Mouse (Mus musculus): ENCODE data around the gene Tpm3. TPM values are rescaled to one million over a fixed set of nuclear protein-coding genes. Genes with fewer than 3 reads are reported as not detected.

The Tpm3 gene
- polyA plus RNA-seq (2012; rRNA removed) = 198 and 201 TPM in 2 replicates

DNA sequence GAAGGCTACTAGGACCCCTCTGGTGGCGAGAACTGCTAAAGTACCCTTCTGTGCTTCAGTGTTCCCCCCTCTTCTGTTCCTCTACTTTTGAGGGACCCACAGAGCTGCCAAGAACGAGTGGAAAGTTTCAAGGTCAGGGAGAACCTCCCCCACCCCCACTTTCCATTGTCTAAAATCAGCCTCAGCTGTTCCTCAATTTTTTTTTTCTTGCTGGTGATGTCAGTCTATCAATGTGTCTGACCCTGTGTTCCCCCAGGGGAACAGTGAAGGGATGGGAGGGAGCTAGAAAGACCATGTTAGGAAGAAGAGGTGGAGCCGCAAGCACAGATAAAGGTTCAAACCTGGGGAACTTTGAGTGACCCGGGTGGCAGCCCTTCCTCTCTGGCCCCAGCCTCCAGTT, at the start of gene Tpm3:
Gene Tpm3 (plus strand): TSS at position 356 of the 400 bp plus-strand sequence.
- DNase-seq (ENCODE audit: low spot score) = no peak

DNA sequence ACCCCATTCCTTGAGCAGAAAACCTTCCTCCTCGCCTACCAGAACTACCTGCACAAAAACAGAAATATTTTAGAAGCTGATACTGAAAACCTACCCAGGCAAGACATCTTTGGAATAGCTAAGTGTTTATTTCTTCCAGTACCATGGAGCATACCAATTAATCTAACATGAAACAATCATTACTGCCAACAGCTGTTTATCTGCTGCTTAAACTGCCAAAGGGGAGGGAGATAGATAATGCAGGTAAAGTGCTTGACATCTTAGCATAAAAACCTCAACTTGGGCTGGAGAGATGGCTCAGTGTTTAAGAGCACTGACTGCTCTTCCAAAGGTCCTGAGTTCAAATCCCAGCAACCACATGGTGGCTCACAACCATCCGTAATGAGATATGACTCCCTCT, 37.8 kb upstream of the Tpm3 start:
- no peak for DNase-seq (ENCODE audit: low spot score)

DNA sequence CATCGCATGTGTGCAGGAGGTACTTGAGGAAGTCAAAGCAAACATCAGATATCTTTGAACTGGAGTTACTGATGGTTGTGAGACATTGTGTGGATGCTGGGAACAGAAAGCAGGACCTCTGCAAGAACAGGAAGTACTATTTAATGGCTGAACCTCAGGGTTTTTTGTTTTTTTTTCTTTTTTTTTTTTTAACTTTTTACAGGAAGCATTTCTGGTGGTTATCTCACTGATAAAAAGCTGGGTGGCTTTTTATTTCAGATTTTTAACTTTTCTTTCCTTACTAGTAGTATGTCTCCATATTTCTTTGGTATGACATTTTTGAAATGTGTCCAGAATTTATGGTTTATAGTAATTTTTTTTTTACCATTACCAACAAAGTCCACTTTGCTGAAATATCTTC, 36.2 kb upstream of the Tpm3 start:
- DNase-seq (ENCODE audit: low spot score) = no peak

DNA sequence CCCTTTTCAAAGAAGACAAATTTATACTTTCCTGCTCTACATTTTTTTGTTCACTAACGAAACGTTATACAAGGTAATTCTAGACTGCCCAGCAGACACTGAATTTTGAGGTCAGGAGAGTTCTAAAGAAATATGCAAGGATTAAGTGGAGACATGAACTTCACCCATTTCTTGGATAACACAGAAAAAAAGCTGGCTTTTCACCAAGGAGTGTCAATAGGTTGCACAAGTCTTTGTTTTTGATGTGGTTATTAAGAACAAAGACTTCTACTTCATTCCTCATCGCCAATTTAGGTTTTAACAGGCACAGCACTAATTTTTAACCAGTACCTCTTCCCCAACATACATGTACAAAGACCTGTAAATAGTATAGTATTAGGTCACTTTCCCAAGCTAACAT, 22.8 kb upstream of the Tpm3 start:
- DNase-seq (ENCODE audit: low spot score) = no peak

DNA sequence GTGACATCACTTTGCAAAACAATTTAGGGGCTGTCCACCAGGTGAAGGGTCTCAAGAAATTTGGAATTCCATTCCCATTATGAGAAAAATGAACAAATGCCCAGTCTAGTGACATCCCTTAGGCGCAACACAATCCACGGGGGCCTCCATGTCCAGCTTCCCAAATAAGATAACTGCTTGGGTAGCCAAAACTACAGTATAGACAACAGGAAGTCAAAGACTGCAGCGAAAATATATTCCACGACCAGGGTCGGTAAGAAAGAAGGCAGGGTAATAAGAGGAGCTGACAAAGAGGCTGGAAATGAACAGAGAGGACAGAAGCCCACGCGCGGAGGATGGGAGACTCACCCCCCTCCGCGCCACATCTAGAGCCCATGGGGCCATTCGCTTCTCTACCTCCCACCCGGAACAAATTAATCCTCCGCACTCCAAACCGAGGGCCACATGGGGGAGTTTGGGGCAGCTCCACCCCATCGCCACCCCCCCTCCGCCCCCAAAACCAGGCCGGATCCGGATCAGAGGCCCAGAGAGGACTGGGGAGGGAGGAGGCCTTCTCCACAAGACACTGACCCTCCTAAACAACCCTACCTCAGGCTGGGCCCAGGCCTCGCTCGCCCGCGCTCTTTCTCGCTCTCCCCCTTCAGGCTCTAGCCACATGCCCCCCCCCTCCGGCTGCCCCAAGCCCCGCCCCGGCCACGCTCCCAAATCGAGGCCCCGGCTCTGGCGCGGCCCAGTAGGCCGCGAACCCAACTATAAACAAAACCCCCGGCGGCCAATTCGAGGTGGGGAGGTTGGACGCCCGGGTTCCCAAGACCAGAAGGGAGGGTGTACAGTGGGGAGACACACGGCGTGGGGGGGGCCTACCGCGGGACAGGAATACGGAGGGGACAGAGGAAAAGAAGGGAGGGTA, 20.8 kb upstream of the Tpm3 start, which contains the start of gene 4933434E20Rik:
Gene 4933434E20Rik (plus strand): TSS at position 196 of the 910 bp plus-strand sequence.
- peak; percentile 57 for DNase-seq (ENCODE audit: low spot score)

DNA sequence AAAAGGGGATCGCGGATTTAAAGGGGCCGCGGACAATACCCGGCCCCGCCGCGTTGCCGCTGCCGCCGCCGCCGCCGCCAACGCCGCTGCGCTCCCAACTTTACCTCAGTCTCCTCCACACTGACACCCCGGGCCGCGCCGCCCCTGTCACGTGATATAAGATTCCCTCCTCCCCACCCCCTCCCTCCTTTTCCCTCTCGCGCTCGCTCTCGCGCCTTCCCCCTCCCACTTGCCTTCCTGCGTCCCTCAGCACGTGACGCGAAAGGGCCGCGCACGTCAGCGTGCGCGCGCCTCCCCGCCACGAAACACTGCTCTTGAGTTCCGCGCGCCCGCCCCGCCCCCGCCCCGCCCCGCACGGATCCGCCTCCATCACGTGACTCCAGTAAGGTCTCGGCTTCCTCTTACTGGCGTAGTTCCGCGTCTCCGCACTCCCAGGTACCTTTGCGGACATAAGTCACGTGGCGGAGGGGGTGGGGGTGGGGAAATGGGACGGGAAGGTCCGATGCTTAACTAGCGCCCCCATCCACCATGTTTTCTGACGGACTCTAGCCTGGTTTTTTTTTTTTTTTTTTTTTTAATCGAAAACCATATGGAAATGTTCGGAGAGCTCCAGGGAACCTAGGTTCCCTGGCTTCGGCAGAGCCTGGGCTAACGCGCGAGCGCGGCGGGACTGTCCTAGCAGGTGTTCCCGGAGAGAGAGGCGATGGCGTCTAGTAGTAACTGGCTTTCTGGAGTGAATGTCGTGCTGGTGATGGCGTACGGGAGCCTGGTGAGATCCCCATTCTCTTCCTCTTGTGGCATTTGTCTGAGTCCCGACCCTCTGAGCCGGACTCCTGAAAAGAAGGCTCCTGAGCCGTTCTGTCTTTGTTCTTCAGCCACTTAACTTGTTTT, 19.9 kb upstream of the Tpm3 start, which contains the start of gene Ubap2l:
Gene Ubap2l (minus strand): TSS at position 278 of the 891 bp plus-strand sequence.
- peak; percentile 78 for DNase-seq (ENCODE audit: low spot score)

DNA sequence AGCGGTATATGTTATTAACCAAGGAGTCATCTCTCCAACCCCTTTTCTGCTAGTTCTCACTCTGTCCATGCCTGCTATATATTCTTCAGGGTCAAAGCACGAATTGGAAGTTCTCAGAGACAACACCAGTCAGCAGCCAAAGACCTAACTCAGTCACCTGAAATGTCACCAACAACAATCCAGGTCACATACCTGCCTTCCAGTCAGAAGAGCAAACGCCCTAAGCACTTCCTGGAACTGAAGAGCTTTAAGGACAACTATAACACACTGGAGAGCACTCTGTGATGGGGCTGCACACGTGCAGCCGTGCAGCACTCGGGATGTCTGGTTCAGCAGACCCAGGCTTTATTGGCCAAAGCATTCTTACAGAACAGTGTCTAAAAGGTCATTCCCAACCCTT, 10.9 kb upstream of the Tpm3 start:
- DNase-seq (ENCODE audit: low spot score) = no peak

DNA sequence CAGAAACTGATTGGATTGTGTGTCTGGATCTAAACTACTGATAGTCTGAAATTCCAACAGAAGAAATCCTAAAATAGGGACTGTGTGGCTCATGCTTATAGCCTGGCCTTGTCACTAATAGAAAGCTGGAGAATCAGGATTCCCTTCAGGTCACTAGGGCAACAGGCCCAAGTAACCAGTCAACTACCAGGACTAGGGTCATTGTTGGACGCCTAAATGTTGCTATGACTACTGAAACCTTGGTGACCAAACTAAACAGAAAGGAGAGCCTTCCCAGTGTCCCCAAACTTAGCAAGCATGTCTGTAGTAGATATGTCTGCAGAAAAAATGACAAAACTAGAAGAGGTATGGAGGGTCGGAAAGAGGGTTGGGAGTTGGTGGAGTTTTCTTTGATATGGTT, 9.9 kb upstream of the Tpm3 start:
- no peak for DNase-seq (ENCODE audit: low spot score)

DNA sequence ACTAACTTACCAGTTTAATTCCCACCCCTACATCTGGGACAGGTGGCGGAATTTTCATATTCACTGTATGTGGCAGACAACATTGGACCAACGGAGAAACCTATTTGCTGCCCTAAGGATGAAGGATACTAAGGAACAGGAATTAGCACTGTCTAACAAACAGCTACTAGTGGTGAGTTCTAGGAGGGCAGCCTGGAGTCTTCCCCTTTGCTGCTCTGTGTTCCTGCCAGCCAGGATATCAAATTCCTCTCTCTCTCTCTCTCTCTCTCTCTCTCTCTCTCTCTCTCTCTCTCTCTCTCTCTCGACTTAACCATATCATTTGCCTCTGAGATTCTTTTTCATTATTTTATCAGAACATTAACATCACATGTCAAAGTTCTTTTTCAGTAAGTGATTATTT, 8.1 kb upstream of the Tpm3 start:
- no peak for DNase-seq (ENCODE audit: low spot score)

DNA sequence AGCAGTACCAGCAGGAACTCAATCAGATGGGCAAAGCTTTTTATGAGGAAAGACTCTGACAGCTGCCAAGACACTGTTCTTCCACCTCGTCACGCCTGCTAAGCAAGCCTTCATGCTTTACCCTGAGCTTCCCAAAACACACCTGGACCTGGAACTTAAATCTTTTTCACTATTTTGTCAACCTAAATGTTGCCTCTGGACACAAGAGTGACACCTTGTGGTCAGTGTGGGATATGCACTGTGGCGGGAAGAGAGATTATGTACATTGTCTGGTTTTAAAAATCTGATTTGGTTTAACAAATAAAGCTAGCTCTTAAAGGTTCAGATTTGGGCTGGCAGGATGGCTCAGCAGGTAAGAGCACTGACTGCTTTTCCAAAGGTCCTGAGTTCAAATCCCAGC, 6.9 kb upstream of the Tpm3 start:
- DNase-seq (ENCODE audit: low spot score) = no peak

DNA sequence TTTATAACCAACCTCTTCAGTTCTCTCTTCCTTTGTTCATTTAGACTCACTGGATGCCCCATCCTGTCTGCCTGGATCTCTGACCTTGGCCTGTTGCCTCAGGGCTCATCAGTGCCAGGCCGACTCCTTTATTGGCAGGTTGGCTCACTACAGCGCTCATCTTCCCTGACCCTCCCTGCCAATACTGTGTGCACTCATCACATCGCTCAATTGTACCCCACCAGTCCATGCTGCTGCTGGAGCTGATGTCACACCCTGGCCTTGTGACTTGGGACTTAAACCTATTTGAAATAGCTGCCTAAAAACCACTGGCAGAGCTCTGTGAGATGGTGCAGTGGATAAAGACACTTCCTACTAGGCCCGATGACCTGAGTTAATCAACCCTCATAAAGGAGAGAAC, 4.6 kb upstream of the Tpm3 start:
- no peak for DNase-seq (ENCODE audit: low spot score)

DNA sequence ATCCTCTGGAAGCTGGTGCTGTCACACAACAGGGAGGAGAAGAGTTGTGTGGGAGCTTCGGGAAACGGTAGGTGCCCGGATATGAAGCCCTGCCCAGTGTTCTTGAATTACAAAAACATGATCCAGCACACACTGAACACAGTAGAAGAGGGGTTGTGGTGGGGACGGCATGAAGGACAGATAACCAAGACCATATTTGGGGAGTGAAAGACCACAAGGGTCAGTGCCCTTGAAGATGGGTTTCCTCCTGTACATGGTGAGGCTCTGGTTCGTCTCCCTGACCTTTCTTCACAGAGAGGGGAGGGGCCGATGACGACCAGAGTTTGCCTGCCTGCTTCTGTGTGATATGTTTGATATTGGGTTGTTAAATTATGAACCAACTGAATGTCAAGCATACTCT, 2.8 kb upstream of the Tpm3 start:
- DNase-seq (ENCODE audit: low spot score) = no peak

DNA sequence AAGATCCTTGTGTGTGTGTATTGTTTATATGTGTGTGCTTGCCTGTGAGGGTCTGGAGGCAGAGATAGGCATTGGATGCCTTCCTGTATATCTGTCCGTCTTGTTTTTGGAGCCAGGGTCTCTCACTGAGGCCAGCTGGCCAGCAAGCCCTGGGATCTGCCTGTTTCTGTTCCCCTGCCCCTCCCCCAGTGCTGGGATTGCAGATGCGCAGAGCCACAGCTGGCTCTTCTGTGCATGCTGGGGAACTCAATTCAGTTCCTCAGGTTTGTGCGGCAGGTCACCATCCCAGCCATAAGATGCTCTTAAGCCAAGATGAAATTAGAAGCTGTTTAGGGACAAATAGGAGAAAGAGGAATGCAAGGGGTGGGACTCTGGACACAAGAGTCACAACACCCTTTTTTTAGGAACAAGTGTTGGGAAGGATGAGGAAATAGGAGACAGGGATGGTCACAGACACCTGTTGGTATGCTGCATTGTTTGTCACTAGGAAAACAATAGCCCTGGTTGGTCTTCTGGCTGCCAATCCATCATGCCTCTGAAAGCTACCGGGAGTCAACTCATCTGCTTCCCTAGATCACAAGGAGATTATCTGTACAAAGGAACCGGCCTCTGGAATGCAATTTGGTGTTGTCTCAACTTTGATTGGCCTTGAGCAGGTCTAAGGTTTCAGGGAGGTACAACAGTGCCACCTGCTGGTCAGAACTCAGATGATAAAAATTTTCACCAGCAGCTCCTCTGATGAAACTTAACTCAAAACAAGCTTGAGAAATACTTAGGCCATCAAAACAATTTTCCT, 4.7 kb downstream of the Tpm3 start:
- DNase-seq (ENCODE audit: low spot score) = no peak

DNA sequence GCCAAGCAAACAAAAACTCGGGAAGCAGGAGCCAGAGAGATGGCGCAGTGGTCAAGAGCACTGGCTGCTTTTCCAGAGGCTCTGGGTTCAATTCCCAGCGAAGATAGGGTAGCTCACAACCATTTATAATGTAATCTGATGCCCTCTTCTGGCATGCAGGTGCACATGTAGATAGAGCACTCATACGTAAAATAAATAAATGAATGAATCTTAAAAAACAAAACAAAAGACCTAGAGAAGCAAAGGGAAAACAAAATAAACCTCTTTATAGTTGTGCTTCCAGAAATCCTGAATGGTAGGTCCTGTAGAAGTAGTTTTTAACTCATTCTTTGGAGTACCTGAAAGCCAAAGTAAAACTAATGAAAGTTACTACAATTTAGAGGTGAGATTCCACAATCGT, 5.8 kb downstream of the Tpm3 start:
- DNase-seq (ENCODE audit: low spot score) = no peak

DNA sequence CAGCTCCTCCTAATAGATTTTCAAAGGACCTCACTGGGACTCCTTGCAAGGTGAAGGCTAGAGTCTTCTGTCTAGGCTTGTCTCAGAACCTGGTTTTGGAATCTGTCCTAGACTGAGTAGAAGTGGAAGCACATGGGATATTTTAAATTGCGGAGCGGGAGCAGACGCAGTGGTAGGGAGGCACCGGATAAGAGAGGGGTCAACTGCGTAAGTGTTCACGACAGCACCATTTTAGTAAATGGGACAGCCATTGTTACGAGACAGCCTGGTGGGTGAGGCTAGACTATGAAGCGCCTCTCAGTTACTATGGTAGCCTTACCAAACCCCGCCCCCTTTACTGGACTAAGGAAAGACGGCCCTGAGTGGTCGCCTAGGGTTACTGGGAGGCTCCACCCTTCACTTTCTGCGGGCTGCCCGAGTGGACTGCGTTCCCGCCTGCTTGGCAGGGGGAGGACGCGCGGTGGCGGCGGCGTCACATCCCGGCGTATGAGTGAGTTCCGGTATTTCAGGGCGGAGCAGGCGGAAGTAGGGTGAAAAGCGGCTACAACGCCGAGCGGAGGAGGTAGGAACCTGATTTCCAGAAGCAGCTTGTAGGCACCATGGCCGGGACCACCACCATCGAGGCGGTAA, 6.8 kb downstream of the Tpm3 start:
- peak; percentile 79 for DNase-seq (ENCODE audit: low spot score)

DNA sequence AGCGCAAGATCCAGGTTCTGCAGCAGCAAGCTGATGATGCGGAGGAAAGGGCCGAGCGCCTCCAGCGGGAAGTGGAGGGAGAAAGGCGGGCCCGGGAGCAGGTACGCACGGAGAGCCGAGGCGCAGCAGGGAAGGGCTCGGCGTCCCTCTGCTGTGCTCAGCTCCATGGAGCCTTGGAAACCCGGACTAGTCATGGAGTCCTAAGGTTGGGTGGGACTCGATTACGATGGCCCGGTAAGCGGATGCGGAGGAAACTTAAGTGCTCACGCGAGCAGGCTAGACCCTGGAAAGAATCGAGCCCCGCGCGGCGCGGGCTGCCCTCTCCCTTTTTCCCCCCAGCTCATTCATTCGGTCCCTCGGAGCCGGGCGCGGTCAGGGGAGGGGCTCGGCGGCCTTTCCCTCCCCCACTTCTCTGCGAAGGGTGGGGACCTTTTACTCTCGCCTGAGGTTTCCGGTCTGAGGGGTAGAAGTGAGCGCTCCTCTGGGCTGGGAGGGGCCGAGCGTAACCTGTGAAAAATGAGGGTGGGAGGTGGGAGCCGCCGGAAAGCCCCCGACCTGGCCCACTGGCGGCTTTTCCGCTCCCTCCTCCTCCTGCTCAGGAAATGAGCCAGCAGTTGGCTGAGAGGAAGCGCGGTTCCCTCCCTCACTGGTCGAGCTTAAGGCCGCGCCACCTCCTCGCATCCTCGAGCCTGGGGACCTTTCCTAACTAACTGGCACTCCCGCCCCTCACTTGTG, 7.5 kb downstream of the Tpm3 start:
- DNase-seq (ENCODE audit: low spot score) = peak; percentile 55

DNA sequence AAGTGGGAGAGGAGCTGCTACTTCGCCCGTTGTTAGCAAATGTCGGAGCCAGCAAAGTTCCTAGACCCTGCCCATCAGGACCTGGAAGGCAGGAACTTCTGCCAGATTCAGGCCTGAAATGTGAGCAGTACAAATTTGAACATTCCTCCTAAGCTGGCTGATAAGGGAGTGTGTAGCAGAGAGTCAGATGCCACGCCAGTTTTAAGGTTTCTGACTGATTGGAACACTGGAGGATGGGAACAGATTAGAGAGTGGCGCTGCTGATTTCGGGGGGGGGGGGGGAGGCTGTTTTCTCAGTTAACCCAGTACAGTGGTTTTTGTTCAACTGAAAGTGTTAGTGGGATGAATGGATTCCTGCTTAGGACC, 8.0 kb downstream of the Tpm3 start:
- no peak for DNase-seq (ENCODE audit: low spot score)

DNA sequence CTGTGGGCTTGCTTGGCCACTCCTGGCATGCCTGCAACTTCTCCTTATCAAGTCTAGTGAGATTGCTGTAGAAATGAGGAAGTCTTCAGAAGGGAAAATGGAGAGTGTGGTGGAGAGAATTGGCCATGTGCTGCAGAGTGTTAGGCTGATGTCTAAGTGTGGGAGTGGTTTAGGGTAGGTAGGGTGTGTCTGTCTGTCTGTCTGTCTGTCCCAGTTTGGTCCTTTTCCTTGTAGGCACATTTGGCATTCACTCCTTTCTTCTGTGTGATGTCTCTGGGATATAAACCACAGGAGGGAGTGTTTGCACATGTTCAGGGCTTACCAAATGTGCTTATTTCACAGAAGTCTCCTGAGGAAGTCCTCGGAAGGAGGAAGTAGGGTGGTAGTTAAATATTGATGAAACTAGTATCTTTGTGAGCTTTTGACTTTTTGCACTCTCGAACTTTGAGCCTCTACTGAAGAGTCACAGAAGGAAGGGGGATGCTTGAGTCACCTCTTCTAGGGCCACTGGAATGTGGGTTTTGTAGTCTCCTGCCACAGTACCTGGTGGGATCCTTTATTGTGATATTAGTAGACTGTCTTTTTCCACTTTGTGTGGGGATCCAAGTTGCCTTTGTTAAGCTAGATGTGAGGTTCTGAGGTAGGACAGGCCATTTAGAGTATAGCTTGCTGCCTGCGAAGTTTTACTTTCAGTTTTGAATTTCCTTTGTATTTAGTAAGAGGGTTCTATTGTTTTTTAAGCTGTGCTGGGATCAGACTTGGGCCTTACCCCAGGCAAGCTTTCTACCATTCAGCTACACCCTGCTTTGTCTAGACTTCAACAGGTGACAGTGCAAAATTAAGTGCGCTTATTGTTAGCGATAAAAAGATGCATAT, 9.2 kb downstream of the Tpm3 start:
- no peak for DNase-seq (ENCODE audit: low spot score)

DNA sequence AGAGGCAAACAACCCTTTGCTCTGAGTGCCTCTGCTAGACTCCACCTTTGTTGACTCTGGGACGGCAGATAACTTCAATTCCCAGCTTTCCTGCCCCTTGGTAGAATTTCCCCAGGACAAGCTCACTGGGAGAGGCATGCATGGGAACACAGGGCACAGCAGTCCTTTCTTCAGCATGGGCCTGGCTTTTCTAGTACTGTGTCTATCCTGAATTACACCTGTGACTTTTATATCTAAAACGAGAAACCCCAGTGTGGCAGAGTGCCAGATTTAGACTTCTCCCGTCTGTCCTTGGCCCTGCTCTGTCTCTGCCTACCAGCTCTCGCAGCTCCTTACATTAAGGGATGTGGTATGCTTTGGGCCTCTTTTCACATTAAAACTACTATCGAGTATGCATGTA, 10.6 kb downstream of the Tpm3 start:
- no peak for DNase-seq (ENCODE audit: low spot score)

Data from urinary bladder, adult 2 months (tissue).